Mouse (Mus musculus) adrenal gland, adult (tissue): ENCODE measurements around the gene Abhd10.

Experiments
- DNase-seq, 2 experiments: peaks; one replicate each; pipeline ENCODE4 v3.0.0; 2022 to 2023; ENCODE audit warnings: low spot score in 1 of 2; ENCODE audit not compliant: inconsistent age in 2 of 2

Gene Abhd10

GRCm38 (mm10) chr16:45742615-45743476 is at the start of gene Abhd10:
Gene Abhd10 (minus strand): TSS chr16:45742955.
- DNase-seq, result peak; percentile 97 to 99

DNA sequence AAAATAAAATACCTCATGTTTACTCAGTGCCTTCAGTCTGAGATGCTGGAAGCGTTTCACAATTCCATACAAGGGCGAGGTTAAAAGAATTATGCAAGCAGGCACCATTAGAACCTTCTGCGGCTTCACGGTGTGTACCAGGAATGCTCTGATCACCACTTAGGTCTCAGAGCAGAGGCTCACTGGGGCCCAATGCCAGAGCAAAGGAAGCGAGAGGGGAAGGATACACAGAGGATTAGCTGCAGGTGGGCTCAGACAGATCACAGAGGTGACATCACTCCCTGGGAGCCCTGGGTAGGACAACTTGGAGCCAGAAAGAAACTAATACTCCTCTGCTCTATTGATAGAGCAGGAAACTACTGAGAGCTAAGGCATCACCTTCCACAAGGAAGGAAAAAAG is 48.5 kb upstream of the Abhd10 start:
- peak in 1 of 2 experiments; percentile 64 for DNase-seq

- DNase-seq, result no peak
Observed at GRCm38 (mm10) chr16:45789311-45789710, 46.6 kb upstream of the Abhd10 start.

GRCm38 (mm10) chr16:45787650-45788049 is 44.9 kb upstream of the Abhd10 start:
- no peak for DNase-seq

GRCm38 (mm10) chr16:45786639-45787038 is 43.9 kb upstream of the Abhd10 start:
- DNase-seq, result peak in 1 of 2 experiments; percentile 58

DNA sequence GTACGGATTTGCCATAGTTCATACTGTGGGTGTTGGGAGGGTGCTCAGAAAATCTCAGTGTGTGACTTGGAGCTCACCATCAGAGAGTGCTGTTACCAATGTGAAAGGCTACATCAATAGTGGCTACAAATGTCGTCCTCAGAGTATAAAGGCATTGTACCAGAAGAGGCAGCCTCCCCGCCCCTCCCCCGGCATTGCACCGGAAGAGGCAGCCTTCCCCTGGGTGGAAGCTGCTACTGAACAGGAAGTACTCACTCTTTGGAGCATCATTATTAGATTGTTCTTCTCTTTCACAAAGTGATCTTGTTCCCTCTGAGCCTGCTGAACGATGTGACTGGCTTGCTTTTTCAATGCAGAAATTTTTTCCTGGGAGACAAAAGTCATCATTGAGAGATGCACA is 37.2 kb upstream of the Abhd10 start:
- DNase-seq, result no peak

DNA sequence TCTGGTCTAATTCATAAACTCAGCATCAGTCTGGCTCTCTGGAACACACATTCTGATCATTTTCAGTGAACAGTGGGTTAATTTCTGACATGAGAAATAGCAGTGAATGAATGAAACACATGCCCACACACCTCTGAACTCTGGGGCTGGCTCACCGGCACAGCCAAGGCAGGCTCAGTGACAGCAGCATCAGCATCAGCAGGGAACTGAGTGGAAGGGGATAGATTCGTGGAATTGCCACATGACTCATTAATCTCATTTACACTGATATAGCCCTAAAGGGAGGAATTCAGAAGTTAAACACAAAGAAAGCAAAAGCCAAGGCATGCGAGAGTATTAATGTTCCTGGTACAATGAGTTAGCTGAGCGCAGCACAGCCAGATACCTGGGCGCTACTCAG is 32.1 kb upstream of the Abhd10 start:
- no peak for DNase-seq

- DNase-seq, result no peak
Observed at GRCm38 (mm10) chr16:45770914-45771313, 28.2 kb upstream of the Abhd10 start.

GRCm38 (mm10) chr16:45767853-45768640 is 25.3 kb upstream of the Abhd10 start:
- peak in 1 of 2 experiments; percentile 70 for DNase-seq

- DNase-seq, result no peak
Observed at GRCm38 (mm10) chr16:45767434-45767833, 24.7 kb upstream of the Abhd10 start.

GRCm38 (mm10) chr16:45765801-45766494 is 23.2 kb upstream of the Abhd10 start:
- no peak for DNase-seq

DNA sequence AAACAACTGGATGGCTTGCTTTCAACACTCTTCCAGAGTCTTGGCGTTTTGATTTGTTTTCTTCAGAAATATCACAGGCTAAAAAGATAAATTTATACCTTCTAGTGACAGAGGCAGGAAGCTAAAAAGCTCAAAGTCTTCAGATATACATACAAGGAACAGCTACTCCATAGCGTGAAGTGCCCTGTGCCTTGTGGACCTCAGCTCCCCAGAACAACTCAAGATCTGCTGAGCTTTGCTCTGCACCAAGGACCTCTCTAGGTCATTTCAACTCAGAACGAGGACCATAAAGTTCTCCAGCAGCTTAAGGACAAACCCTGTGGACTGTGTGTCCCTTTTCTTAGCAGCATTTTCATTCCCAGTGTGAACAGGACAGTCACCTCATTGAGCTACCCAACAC is 22.3 kb upstream of the Abhd10 start:
- peak in 1 of 2 experiments; percentile 54 for DNase-seq

DNA sequence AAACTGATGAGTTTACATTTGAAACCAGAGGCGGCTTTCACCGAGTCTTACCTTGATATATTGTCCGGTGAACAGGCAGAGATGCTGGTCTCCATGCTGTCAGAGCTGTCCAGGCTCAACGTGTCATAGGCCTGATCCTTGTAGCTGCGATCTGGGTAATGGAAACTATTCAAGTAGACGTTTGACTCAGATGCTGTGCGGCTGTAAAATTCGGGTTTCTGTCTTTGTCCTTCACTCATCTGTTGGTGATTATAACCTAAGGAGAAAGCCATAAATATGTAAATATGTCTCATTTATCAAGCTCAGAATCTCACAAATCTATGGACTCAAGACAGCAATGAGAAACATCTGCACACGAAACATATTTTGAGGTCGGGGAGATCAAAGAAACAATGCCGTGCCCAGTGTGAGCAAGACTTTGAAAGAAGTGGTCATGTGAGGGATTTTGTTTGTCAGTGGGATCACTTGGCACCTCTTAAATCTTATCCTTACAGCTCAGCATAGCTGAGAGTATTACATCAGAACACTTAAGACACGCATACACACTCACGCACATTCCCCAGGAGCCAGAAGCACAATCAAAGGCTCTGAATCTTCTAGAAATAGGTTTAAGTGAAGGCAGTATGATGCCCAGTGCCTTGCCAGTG is 20.2 kb upstream of the Abhd10 start:
- DNase-seq, result no peak

DNA sequence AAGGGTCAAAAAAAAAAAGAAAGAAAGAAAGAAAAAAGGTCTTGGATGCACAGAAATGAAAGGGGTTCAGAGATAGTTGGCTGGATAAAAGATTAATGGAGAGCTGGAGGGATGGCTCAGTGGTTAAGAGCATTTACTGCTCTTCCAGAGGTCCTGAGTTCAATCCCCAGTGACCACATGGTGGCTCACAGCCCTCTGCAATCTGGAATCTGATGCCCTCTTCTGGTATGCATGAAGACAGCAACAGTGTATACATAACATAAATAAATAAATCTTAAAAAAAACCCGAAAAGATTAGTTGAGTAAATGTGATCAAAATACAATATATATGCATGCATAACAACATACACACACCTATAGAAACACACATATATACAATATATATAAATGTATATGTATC is 18.7 kb upstream of the Abhd10 start:
- DNase-seq, result no peak

GRCm38 (mm10) chr16:45758726-45759269 is 16.0 kb upstream of the Abhd10 start:
- DNase-seq, result no peak

DNA sequence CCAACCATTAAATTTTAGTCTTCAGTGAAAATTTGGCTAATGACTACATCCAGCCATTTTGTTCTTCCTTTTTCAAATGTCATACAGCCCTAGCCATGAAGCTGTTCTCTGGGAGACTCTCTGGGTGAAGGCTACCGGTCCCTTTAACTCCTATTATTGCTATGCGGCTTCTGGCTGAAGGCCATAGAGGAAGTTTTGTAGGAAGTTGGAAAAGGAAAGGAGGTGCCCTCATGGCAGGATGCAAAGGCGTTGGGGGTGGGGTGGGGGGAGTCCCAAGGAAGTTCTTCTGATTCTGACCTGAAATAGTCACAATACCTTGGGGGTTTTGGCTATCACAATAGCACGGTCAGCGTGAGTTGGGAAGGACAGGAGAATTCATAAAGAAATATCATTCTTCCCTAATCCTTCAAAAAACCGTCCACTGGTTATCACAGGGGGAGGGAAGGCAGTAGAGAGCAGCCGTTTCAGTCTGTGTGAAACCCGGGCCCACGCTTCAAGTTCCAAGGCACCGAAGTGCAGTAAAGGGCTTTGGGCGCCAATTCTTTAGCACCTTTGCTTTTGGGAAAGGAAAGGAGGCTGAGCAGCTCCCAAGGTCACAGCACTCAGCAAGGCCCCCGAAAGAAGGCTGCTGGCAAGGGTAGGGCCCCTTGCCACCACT is 14.8 kb upstream of the Abhd10 start:
- DNase-seq, result peak; percentile 45 to 80

- DNase-seq, result peak in 1 of 2 experiments; percentile 89
Observed at GRCm38 (mm10) chr16:45756855-45757254, 14.1 kb upstream of the Abhd10 start.

GRCm38 (mm10) chr16:45743591-45744144 is 913 bp upstream of the Abhd10 start:
- DNase-seq, result peak in 1 of 2 experiments; percentile 54

- DNase-seq, result no peak
Observed at GRCm38 (mm10) chr16:45737880-45738279, 4.9 kb downstream of the Abhd10 start.

DNA sequence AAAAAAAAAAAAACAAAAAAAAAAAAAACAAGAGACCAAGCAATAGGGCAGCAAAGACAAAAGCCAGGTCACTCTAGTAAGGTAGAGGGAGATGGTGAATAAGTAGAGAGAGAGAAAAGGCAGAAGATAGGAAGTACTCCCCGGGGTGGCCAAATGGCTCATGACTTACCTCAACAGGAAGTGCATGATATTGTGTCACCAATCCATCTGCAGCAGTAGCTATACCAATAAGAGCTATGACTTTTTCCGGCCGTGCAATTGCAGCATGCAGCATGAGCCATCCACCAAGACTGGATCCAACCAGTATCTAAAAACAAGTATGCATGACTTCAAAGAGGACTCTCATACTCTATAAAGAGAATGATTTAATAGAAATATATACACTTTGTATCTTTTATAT is 6.0 kb downstream of the Abhd10 start:
- no peak for DNase-seq
